Mouse (Mus musculus): ENCODE measurements around the gene Cox4i2. TPM values are rescaled to one million over a fixed set of nuclear protein-coding genes. Genes with fewer than 3 reads are reported as not detected.

The Cox4i2 gene
- polyA plus RNA-seq, 1 experiment: 1.1 TPM

- H3K36me3 ChIP-seq (ENCODE audit: control insufficient read depth, insufficient read depth, low read length, poor library complexity, severe bottlenecking): peaks cover 3% of the 10 kb centered on the region; the same call in 1 of the 2 replicates
- 0 out of 2 replicates have a peak overlapping the region, but pooled peaks have one; percentile 11 for H3K9ac ChIP-seq (ENCODE audit: low read depth, poor library complexity, severe bottlenecking)
- H3K4me1 ChIP-seq (ENCODE audit: control insufficient read depth, insufficient read depth, low read length): peaks cover 7% of the 10 kb centered on the region
- TF ChIP-seq POLR2A (IDR thresholded peaks at IDR 0.05; ENCODE audit: insufficient read depth, low read length) (no peak), EP300 (IDR thresholded peaks at IDR 0.05; ENCODE audit: insufficient read depth, low read depth, low read length) (no peak), CTCF (IDR thresholded peaks at IDR 0.05; ENCODE audit: low read depth, low read length) (no peak)
- H3K4me3 ChIP-seq (ENCODE audit: low read depth, low read length): no peak overlapping the region
- no peaks in the 10 kb centered on the region for H3K9me3 ChIP-seq (replicated peaks; ENCODE audit: control insufficient read depth, insufficient read depth, low read length, poor library complexity, severe bottlenecking)
- H3K27ac ChIP-seq (ENCODE audit: insufficient read depth, low read length): peak overlapping the region; percentile 98
- no peaks in the 10 kb centered on the region for H3K27me3 ChIP-seq (ENCODE audit: control insufficient read depth, insufficient read depth, low read length, poor library complexity, severe bottlenecking)
Observed at GRCm38 (mm10) chr2:152810158-152810941, 56.4 kb downstream of the Cox4i2 start.

DNA sequence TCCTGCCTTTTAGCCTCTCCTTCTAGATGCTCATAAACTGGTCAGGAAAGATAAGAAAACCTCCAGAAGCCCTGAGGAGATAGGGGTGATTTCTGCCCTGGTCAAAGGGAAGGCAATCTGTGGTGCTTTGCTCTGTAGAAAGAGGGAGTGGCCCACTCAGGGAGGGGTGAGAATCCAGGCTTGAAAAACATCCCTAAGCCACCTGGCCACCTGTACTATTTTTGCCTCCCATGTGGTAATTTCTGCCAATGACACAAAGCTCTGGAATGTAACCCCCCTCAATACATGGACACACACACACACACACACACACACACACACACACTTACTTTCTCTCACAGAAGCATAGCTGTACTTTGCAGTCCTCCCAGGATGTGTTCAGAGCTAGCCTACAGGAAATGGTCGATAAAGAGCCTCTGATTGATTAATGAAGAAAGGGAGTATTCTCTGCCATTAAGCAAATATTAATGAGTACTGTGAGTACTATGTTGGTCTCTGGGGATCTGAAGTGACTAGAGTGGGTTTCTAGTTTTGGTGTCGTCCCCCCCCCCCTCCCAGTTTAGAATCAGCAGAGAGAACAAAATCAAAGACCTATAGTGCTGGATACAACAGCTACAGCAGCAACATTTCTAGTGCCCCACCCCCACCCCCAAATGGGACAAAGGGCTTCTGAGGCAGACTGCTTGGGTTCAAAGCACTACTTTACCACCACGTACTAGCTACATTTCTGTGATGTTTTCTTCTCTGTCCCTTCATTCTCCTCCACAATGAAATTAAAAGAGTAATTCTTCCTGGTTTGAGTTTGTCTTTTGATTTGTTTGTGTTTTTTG, 57.6 kb downstream of the Cox4i2 start:
- Histone ChIP-seq H3K36me3 (ENCODE audit: control insufficient read depth, insufficient read depth, low read length, poor library complexity, severe bottlenecking) (peaks cover 3% of the 10 kb centered on the region; the same call in 1 of the 2 replicates), H3K4me1 (ENCODE audit: control insufficient read depth, insufficient read depth, low read length) (peaks cover 9% of the 10 kb centered on the region), H3K4me3 (ENCODE audit: low read depth, low read length) (no peak overlapping the region), H3K9ac (ENCODE audit: low read depth, poor library complexity, severe bottlenecking) (peak overlapping the region; percentile 11; the same call in 1 of the 2 replicates), H3K9me3 (replicated peaks; ENCODE audit: control insufficient read depth, insufficient read depth, low read length, poor library complexity, severe bottlenecking) (no peaks in the 10 kb centered on the region), H3K27me3 (ENCODE audit: control insufficient read depth, insufficient read depth, low read length, poor library complexity, severe bottlenecking) (no peaks in the 10 kb centered on the region), H3K27ac (ENCODE audit: insufficient read depth, low read length) (peak overlapping the region; percentile 98)
- peak; percentile 70; the same call in 1 of the 2 replicates for TF ChIP-seq EP300 (IDR thresholded peaks at IDR 0.05; ENCODE audit: insufficient read depth, low read depth, low read length)
- no peak for TF ChIP-seq POLR2A (IDR thresholded peaks at IDR 0.05; ENCODE audit: insufficient read depth, low read length)

DNA sequence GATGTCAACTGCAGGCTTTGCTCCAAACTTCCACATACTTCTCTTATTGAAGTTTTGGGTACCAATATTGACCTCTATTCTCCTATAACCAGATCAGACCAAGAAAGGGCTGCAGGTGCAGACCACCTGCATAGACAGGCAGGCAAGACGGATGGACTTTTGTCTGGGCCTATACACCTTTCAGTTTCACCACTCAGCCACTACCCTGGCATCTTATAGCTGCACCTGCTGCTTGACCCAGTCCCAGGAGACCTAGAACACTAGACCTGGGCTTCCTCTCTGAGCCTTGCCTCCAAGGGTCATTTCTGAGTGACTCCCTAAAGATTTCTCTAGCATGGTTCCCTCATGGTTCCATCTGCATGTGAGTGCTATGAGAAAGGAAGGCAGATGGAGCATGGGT, 59.3 kb downstream of the Cox4i2 start:
- no peak for TF ChIP-seq CTCF (IDR thresholded peaks at IDR 0.05; ENCODE audit: low read depth, low read length)
- no peak for TF ChIP-seq EP300 (IDR thresholded peaks at IDR 0.05; ENCODE audit: insufficient read depth, low read depth, low read length)
- no peak for TF ChIP-seq POLR2A (IDR thresholded peaks at IDR 0.05; ENCODE audit: insufficient read depth, low read length)
- Histone ChIP-seq H3K36me3 (ENCODE audit: control insufficient read depth, insufficient read depth, low read length, poor library complexity, severe bottlenecking) (peaks cover 3% of the 10 kb centered on the region; the same call in 1 of the 2 replicates), H3K27ac (ENCODE audit: insufficient read depth, low read length) (no peak overlapping the region)

DNA sequence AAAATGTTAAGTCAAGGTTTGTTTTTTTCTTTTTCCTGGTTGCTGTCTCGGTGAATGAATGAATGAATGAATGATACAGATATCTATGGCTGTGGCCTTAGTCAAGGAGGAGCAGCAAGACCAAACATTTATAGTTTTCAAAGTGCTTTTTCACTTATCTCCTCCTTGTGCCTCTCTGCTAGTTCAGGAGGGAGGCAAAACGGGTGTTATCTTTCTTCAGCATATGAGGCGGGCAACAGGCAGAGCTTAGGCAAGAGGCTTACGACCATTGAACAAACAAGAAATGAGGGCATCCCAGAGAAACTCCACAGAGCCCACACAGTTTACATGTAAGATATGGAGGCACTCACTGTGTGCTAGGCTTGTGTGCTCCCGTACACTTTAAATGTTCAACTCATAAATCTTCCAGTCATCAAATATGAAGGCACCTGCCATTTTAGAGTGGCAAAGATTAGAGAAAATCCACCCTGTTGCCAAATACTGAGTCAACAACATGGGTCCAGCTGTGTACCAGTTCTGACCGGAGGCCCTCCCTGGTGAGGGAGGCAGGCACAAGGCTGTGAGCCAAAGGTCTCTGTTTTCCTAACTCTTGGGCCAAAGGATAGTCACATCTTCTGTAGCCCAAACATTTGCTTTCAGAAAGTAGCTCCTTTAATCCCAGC, 60.4 kb downstream of the Cox4i2 start:
- TF ChIP-seq POLR2A (IDR thresholded peaks at IDR 0.05; ENCODE audit: insufficient read depth, low read length): no peak
- TF ChIP-seq EP300 (IDR thresholded peaks at IDR 0.05; ENCODE audit: insufficient read depth, low read depth, low read length): no peak
- TF ChIP-seq CTCF (IDR thresholded peaks at IDR 0.05; ENCODE audit: low read depth, low read length): no peak
- H3K4me1 ChIP-seq (ENCODE audit: control insufficient read depth, insufficient read depth, low read length): peaks cover 16% of the 10 kb centered on the region
- H3K4me3 ChIP-seq (ENCODE audit: low read depth, low read length): no peak overlapping the region
- no peaks in the 10 kb centered on the region for H3K36me3 ChIP-seq (ENCODE audit: control insufficient read depth, insufficient read depth, low read length, poor library complexity, severe bottlenecking)
- H3K27me3 ChIP-seq (ENCODE audit: control insufficient read depth, insufficient read depth, low read length, poor library complexity, severe bottlenecking): no peaks in the 10 kb centered on the region
- H3K27ac ChIP-seq (ENCODE audit: insufficient read depth, low read length): no peak overlapping the region
- no peak overlapping the region for H3K9ac ChIP-seq (ENCODE audit: low read depth, poor library complexity, severe bottlenecking)
- no peaks in the 10 kb centered on the region for H3K9me3 ChIP-seq (replicated peaks; ENCODE audit: control insufficient read depth, insufficient read depth, low read length, poor library complexity, severe bottlenecking)

More for the DNA sequence above, 59.3 kb downstream of the Cox4i2 start:
- H3K4me3 ChIP-seq (ENCODE audit: low read depth, low read length): no peak overlapping the region
- H3K9me3 ChIP-seq (replicated peaks; ENCODE audit: control insufficient read depth, insufficient read depth, low read length, poor library complexity, severe bottlenecking): no peaks in the 10 kb centered on the region
- H3K9ac ChIP-seq (ENCODE audit: low read depth, poor library complexity, severe bottlenecking): no peak overlapping the region
- H3K4me1 ChIP-seq (ENCODE audit: control insufficient read depth, insufficient read depth, low read length): peaks cover 16% of the 10 kb centered on the region
- H3K27me3 ChIP-seq (ENCODE audit: control insufficient read depth, insufficient read depth, low read length, poor library complexity, severe bottlenecking): no peaks in the 10 kb centered on the region

Other genes starting within 250 kb of the Cox4i2 start
- not detected in 2 replicates for gene Defb26, start 242.5 kb upstream of the Cox4i2 start, polyA plus RNA-seq (2011; ENCODE audit: insufficient read depth, insufficient read length, low read depth, missing spikeins)
- gene Defb28, start 235.9 kb upstream of the Cox4i2 start, polyA plus RNA-seq (2011; ENCODE audit: insufficient read depth, insufficient read length, low read depth, missing spikeins): not detected in 2 replicates
- gene Defb29, start 214.1 kb upstream of the Cox4i2 start, polyA plus RNA-seq (2011; ENCODE audit: insufficient read depth, insufficient read length, low read depth, missing spikeins): not detected in 2 replicates
- not detected in 2 replicates for gene Gm17416, start 184.8 kb upstream of the Cox4i2 start, polyA plus RNA-seq (2011; ENCODE audit: insufficient read depth, insufficient read length, low read depth, missing spikeins)
- gene Defb21, start 181.4 kb upstream of the Cox4i2 start, polyA plus RNA-seq (2011; ENCODE audit: insufficient read depth, insufficient read length, low read depth, missing spikeins): not detected in 2 replicates
- not detected in 2 replicates for gene Defb19, start 173.9 kb upstream of the Cox4i2 start, polyA plus RNA-seq (2011; ENCODE audit: insufficient read depth, insufficient read length, low read depth, missing spikeins)
- not detected in 2 replicates for gene Defb45, start 154.8 kb upstream of the Cox4i2 start, polyA plus RNA-seq (2011; ENCODE audit: insufficient read depth, insufficient read length, low read depth, missing spikeins)
- not detected in 2 replicates for gene Defb36, start 149.8 kb upstream of the Cox4i2 start, polyA plus RNA-seq (2011; ENCODE audit: insufficient read depth, insufficient read length, low read depth, missing spikeins)
- not detected in 2 replicates for gene Defb25, start 131.1 kb upstream of the Cox4i2 start, polyA plus RNA-seq (2011; ENCODE audit: insufficient read depth, insufficient read length, low read depth, missing spikeins)
- 1.2 and 1.3 TPM in 2 replicates for gene Rem1, start 127.2 kb upstream of the Cox4i2 start, polyA plus RNA-seq (2011; ENCODE audit: insufficient read depth, insufficient read length, low read depth, missing spikeins)
- gene H13, start 84.7 kb upstream of the Cox4i2 start, polyA plus RNA-seq (2011; ENCODE audit: insufficient read depth, insufficient read length, low read depth, missing spikeins): 48.1 and 52.4 TPM in 2 replicates
- gene Mcts2, start 67.1 kb upstream of the Cox4i2 start, polyA plus RNA-seq (2011; ENCODE audit: insufficient read depth, insufficient read length, low read depth, missing spikeins): 31.2 and 31.5 TPM in 2 replicates
- gene Id1, start 17.9 kb upstream of the Cox4i2 start, polyA plus RNA-seq (2011; ENCODE audit: insufficient read depth, insufficient read length, low read depth, missing spikeins): 19.0 and 20.5 TPM in 2 replicates
- 108 TPM in 2 replicates for gene Bcl2l1, start 77.6 kb downstream of the Cox4i2 start, polyA plus RNA-seq (2011; ENCODE audit: insufficient read depth, insufficient read length, low read depth, missing spikeins)
- 183 TPM in 2 replicates for gene Tpx2, start 93.8 kb downstream of the Cox4i2 start, polyA plus RNA-seq (2011; ENCODE audit: insufficient read depth, insufficient read length, low read depth, missing spikeins)
- gene Mylk2, start 157.2 kb downstream of the Cox4i2 start, polyA plus RNA-seq (2011; ENCODE audit: insufficient read depth, insufficient read length, low read depth, missing spikeins): not detected in 2 replicates
- gene Foxs1, start 179.0 kb downstream of the Cox4i2 start, polyA plus RNA-seq (2011; ENCODE audit: insufficient read depth, insufficient read length, low read depth, missing spikeins): not detected in 2 replicates
- gene Dusp15, start 197.5 kb downstream of the Cox4i2 start, polyA plus RNA-seq (2011; ENCODE audit: insufficient read depth, insufficient read length, low read depth, missing spikeins): 0.36 TPM in 1 of 2 replicates, not detected in the other
- 2.1 and 2.7 TPM in 2 replicates for gene Ttll9, start 208.3 kb downstream of the Cox4i2 start, polyA plus RNA-seq (2011; ENCODE audit: insufficient read depth, insufficient read length, low read depth, missing spikeins)